Mouse (Mus musculus): ENCODE results near the gene Hmg20a.
A peak's percentile ranks its signal among the peaks of the same experiment; 100 is the strongest.

Hmg20a gene

DNA sequence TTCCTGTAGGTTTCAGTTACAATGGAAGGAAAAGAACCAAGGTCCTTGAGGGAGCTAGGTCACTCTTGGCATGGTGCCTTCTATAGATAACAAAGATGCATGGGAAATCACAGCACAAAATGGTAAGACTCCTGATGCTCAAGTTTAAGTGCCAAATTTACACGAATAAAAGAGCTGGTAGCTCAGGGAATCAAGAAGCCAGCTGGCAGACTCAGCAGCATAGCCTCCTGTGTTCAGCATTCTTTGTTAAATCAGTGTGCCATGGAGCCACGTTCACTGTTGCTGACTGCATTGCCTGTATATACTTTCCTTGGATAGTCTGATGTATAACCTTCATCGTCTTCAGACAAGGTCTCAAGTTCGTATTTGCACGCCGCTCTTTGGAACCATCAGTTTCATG, 33.2 kb downstream of the Hmg20a start:
- no peak for DNase-seq

DNA sequence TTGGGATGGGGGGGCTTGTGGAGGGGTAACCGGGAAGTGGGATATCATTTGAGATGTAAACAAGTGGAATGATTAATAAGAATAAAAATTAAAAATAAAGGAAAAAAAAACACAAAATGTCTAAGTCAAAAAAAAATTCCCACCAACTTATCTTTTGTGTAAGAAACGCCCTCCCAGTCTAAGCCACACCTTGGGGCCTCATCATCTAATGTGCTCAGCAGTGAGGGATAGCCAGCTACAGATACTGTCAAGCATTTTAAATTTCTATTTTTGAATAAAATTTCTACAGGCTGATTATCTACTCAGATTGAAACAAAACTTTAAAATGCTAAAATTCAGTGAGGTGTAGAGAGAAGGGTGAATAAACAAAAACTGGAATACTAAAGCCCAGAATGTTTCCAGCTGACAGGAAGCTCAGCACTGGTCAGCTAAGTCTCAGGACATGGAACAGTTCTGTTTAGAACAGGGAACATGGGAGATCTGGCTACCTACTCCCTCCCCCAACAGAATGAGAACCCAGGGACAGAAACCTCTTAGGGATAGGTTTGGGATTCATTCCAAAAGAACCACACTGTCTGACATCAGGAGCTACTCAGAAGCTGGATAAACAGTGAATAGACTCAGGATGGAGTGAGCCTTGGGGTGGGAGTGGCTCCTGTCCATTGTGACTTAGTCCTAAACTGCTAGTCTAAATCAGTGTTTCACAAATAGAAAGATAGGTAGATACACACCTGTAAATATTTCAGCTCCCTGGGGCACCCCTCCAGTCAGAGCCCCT, 34.8 kb downstream of the Hmg20a start:
- no peak for DNase-seq

DNA sequence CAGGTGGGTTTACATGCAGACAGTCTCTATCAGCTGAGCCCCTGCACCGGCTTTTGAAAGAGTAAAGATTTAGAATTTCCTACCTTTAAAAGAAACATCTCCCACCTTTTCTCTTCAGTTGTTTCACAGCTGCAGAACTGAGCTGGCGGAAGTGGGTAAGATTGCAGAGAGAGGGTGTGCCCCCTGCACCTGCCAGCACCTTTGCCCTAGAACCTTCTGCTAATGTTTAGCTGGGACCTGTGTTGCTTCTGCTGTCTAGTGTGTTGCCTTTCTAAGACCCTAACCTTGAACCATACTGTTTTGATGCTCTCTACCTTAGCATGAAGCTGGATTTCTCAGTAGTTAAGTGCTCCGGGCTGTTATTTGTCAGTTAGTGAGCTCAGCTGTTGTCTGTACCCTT, 38.0 kb downstream of the Hmg20a start:
- no peak for DNase-seq

DNA sequence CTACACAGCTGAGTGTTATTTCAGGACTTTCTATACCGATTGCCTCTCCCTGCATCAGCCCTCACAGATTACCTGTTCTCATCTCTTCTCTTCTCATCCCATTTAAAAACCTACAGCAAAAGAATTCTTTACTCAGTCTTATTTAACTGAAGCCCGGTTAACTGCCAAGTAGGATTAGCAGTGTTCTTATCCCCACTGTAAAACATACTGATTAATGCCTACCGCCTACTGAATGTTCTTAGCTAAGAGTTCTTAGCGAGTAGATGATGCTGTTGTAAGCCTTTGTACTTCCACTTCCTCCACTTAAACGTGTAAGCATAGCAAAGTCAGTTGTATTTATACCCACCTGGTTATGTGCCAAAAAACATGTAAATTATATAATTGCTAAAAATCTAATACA, 42.6 kb downstream of the Hmg20a start:
- no peak for DNase-seq

DNA sequence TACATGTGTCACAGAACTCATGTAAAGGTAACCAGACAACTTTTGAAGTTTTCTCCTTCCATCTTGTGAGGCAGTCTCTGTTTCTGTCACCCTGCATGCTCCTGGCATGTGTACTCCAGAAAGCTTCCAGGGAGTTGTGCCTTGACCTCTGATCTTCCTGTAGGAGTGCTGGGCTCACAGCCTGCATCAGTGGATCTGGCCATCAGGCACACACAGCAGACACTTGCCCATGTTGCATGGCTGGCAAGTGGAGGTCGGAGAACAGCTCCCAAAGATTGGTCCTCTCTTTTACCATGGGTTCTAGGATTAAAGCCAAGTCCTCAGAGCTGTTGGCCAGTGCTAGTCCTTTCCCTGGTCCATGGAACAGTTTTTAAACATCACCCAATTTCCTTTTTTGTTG, 44.2 kb downstream of the Hmg20a start:
- DNase-seq: no peak

DNA sequence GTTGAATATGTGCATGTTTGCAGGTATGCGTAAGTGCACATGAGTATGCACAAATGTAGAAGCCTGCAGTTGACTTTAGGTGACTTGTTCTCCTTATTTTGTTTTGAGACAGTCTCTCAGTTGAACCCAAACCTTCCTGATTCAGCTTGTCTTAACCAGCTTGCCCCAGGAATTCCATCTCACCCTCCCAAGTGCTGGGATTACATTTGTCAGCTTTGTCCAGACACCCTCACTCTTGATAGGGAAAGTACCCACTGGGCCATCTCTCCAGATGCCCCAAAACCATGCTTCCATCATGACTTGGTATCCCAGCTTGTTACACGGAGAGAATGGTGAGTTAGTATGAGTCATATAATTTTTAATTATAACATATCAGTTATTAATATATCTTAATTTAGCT, 44.6 kb downstream of the Hmg20a start:
- no peak for DNase-seq

DNA sequence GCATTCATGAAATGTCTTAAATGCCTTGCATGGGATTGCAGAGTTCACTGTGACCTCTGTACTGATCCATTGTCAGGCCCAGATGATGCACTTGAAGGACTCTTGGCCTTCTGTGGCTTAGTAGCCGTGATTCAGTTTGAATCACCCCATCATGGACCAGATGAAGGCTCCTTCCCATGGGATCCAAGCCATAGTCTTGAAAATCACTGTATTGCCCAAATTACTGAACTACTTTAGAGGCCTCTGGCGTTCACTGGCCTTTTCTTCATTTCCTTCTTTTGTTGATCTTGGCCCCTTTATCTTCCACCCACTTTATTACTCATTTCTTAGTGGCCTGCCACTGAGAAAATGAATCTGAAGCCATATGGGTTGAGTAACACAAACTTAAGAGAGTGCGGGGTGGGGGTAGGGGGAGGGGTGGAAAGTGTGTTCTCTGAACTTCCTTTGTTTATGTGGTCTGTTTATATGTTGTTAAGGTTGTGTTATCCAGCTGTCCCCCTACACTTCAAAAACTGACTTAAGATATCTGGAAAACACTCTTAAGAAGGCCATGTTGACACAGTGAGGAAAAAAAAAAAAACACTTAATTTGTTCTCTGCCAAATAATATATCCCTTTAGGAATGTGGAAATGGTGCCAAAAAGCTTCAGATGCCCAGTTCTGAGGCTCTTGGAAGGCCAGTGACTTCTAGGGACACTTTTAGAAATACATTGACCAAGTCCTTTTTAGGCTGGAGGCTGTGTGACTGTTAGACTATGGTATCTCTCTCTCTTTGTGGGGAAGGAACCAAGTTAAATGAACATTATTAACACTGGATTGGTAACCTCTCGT, 45.5 kb downstream of the Hmg20a start:
- DNase-seq: peak; percentile 69

DNA sequence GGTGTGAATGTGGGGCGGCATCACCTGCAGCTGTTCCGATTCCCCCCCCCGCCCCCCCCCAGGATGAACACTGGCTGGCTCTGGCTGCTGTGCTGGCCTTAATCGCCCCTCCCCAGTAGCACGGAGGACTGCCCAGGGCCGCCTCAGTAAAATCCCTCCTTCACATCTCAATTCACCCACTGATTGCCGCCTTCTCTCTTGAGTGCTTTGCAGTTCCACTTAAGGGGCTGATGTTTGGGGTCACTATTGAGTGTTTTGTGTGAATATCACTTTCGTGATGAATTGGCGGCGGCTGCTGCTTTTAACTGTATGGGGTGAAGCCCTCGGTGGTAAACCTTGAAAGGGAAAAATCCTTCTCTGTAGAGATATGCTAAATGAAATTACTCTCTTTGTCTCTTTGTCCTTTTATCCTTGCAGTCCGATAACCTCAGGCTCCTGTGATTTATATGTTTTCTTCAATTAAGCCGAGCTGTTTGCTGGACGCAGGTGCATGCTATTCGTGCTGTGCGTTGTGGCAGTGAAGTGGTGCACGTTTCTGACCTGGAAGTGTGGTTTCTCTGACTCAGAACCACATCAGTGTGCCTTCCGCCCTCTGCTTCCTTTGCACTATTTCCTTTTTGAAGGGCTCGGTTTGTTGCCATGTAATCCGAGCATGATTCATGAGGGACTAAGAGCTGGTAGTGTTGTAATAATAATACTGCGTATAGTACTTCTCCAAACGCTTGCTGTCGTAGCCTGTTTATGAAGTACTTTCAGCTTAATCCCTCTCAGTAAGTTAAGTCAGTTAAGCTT, 46.6 kb downstream of the Hmg20a start:
- peak; percentile 66 for DNase-seq

DNA sequence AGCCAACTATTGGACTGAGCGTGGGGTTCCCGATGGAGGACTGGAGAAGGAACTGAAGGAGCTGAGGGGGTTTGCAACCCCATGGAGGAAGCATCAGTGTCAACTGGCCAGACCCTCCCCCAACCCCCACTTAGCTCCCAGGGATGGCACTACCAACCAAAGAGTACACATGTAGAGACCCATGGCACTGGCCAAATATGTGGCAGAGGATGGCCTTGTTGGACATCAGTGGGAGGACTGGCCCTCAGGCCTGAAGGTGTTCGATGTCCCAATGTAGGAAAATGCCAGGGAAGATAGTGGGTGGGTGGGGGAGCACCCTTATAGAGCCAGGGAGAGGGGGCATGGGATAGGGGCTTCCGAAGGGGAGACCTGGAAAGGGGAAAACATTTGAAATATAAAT, 47.8 kb downstream of the Hmg20a start:
- no peak for DNase-seq

DNA sequence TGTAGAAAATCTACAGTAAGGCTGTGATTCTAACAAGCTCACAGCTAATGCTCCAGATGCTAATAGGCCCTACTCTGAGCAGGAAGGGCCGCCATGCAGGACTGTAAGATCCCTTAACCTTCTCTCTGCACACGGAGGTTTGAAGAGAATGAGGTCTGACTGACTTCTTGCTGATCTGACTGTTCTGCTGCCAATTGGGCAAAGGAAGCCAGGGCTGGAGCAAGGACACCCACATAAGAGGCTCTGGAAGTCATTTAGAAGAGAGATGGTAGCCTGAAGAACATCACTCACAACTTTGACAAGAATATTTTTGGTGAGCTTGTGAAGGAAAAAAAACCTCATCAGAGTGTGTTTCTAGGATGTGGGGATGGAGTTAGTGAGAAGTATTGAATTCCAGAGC, 51.2 kb downstream of the Hmg20a start:
- DNase-seq: peak; percentile 45

DNA sequence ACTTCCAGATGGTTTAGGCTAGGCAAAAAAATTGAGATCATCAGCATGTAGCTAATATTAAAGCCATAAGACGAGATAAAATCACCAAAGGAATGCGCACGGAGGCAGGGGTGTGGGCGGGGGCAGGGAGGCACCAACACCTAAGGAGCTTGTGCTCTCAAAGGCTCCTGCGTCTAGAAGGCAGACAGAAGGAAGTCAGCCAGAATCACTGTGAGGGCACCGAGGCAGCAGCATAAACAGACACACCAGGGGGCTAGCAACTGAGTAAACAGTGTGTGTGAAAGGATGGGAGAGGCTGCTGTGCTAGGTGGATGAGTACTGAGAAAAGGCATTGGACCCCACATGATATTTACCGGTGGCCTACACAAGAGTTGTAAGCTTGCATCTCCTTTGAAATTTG, 51.9 kb downstream of the Hmg20a start:
- no peak for DNase-seq

DNA sequence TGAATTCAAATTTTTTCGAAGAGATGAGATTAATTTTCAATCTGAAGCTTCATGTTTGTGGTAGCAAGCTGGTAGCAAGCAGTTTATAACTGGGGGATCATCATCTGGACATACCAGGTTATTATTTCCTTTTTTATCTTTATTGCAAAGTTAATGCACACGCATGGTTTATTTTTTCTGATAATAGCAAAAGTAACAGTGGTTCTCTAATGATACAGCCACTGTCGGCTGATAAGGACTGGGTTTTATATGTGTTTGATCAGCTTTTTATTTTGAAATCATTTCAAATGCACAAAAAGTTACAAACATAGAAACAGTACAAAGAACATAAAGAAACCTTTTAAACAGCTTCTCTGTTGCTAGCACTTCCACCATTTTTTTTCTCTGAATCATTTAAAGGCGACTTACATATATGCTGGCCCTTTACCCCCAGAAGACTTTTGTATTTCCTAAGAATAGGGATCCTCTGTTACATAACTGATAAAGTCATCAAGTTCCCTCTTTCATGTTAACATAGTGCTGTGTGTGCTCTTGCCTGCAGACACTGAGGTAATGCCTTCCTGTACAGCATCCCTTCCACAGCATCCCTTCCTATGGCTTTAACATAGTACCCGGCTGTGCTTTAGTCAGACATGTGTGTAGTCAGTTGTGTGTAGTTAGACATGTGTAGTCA, 60.7 kb downstream of the Hmg20a start:
- DNase-seq: no peak

DNA sequence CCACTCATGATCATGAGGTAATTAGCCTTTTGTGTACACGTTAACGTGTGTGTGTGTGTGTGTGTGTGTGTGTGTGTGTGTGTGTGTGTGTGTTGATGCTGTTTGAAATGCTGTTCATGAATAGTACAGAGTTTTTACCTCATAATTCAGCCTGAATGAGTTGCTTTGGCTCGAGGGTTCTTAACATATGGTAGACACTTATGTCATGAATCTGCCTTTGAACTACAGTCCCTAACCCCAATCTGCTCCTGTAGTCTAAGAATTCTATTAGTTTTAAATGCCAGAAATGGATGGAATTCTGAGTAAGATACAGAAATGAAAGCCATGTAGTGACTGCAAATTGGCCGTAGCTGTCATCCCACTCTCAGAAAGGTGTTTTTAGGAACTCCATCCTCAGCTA, 64.2 kb downstream of the Hmg20a start:
- no peak for DNase-seq

DNA sequence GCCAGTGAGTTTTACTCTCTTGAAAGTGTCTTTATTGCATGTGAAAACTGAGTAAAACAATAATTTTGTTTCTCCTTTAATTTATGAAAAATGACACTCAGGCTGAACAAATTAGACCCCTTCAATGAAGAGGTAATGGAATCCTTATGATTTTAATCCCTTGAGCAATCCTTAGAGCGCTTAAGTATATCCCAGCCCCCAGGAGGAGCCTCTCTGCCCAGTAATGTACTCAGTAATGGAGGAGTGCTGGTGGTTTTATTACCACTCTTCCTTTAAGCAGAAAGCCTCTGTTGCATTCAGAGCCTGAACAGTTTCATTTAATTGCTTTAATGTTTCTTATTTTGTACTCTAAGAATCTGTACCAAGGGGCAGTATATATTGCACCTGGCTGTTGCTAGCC, 67.0 kb downstream of the Hmg20a start:
- DNase-seq: no peak

DNA sequence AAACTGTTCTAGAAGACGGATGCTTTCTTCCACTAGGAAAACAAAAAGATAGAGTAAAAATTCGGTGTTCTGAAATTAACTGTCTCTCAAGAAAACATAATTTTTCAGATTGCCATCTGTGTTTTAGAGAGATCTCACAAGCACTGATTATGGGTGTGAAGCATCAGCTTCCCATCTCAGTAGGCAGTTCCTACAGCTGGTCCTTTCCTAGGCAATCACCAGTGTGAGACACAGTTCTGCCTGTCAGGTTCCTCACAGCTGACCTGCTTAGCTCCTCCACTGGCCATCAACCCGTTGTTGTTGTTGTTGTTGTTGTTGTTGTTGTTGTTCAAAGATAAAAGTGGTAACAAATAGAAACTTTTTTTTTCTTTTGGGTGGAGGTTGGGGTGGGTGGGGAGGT, 67.7 kb downstream of the Hmg20a start:
- no peak for DNase-seq

DNA sequence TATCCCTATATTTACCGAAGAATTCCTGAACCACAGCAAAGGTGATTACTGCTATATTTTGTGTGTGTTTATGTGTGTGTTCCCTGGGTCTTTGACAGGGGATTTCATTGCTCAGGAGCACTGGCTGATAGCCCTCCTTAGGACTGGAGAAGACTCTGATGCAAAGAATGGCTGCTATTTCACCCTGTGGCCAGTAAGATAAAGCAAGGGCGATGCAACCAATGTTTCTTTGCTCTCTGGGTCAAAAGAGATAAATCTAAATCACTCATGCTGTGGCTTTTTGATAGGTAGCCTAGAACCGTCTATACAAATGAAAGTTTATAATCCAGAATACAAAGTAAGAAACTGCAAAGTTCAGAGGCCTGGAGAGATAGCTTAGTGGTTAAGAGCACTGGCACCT, 69.2 kb downstream of the Hmg20a start:
- DNase-seq: no peak

DNA sequence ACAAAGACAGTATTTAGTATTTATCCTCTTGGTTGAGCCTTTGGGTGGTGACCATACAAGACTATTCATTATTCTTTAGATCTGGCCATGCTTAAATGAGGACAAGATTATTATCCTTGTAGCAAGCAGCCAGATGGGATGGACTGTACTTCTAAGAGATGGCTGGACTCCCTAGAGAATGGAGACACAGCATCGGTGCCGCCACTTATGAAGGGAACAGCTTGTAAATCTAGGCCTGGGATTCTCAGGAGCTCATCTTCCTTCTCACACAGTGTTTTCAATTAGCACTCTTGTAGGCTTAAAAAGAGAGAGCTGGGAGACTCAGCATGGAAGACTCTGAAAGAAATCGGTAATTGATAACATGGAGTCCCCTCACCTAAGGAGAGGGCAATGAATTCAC, 74.0 kb downstream of the Hmg20a start:
- no peak for DNase-seq

DNA sequence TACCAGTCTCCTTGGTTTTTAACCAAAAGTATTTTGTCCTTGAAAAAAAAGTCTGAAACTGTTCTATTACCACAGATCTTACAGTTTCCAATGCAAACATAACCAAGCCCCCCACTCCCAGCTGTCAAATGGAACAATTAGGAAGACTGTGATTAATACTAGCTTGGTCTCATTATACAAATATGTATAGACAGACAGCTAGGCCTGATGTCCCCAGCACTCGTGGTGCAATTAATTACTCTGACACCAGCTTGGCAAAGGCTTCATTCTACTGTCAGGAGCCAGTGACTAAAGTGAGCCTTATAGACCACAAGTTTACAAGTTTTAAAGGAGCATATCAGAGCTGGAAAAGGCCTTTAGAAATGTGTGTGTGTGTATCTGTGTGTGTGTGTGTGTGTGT, 74.5 kb downstream of the Hmg20a start:
- no peak for DNase-seq

DNA sequence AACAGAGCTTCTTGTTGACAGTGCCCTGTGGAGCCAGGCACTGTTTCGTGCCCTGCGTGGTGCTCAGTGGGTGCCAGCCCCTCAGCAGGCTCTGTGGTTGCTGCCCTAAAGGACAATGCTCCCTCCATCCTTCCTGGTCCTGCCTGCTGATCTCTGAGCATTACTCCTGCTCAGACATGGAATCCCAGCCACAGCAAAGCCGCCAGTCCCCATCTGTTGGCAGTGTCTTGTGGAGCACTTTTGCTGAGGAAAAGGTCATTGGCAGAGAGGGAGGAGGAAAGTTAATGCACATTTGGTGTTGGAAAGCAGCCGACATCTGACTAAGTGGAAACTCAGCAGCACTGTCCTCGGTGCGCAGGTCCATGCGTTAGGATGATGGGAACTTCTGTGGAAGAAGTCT, 76.7 kb downstream of the Hmg20a start:
- no peak for DNase-seq

DNA sequence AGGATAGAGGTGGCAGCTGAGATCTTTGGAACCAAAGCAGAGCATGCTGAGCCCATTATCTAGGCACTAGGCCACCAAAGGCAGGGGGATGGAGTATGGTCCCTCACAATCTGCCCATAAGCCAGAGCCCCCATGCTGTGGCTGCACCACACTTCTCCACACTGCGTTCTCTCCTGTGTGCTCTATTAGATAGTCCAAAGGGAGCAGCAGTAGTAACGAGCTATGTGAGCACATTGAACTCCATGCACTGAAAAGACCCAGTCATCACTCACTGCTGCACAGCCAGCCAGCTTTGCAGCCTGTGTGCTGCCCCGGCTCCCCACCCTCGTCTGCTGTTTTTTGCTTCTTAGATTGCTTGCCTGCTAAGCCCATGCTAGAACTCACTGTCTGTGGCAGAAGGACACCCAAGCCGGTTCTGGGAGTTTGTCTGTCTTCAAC, 77.4 kb downstream of the Hmg20a start:
- DNase-seq: no peak

DNA sequence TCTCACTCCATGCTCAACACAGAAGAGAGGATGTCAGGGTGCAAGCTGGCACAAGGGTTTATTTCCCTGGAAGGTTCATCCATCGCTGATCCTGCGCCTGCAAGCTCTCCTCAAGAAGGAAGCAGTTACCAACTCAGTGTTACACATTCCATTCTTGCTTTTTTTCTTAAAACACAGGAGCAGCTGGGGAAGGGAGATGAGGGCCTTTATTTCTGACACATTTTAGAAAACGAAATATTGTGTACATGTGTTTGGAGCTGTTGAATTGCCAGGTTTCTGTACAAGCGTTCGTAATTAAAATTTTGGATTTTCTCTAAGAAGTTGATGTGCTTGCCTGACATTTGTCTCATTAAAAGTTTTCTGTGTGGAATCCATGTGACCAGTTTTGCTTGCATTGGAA, 78.2 kb downstream of the Hmg20a start:
- no peak for DNase-seq

DNA sequence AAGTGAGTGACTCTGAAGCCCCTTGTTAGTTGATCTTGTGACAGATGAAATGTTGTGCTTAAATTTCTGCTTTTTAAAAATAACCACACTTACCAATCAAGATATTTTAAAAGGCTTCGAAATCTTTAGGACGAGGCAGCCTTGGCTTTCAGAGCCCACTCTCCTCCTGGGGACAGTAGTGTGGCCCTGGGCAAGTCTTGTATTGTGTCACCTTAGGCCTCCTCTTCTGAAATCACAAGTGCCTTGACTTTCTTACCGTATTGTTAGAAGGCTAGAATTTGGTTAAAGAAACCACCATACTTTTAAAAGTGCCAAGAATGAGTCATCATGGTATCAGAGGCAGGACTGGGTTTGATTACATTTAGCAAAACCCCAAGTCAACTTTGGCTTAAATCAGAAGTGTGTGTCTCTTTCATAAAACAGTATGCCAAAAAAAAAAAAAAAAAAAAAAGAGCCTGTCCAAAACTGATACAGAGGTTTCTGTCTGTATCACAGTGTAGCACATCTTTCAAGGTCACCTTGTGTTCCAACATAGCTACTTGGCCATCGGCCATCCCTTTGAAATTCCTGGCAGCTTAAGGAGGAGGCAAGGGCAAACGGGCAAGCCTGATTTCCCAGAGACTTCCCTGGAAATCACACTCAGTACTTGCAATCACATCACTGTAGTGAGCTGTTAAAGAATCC, 78.9 kb downstream of the Hmg20a start:
- DNase-seq: peak; percentile 61
